Mouse (Mus musculus) liver, postnatal 0 days (tissue): ENCODE measurements at regions not wholly inside any gene's neighbourhood (a gene's known extent, or its start where the extent isn't known, plus 50 kb on each side); places are given as distances from the start of the nearest gene placed in this dataset.

Experiments
- CTCF ChIP-seq: sonication (generic); IDR thresholded peaks from 2 replicates; pipeline ENCODE4 v1.5.1; 2016; ENCODE audit warnings: antibody characterized with exemption, low read depth
- EP300 ChIP-seq: IDR thresholded peaks from 2 replicates; pipeline ENCODE4 v1.6.1; 2016; ENCODE audit warnings: antibody characterized with exemption, low read depth, mild to moderate bottlenecking

DNA sequence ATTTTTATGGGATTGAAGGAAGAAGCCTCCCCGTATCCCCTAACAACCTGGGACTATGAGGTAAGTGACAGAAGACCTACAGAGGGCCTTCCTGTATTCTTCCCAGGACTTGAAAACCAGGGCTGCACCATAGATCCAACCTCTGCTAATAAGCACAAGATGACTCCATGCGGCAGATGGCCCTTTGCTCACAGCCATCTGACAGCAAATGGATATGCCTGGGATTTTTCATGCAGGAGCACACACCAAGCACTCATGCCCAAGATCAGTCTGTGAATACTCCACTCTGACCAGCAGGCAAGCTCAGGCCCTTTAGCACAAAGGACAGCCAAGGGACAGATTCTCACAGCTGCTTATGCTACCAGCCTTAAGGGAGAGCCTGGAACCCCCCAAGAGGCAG, 77.1 kb upstream of the Plxna2 start:
- TF ChIP-seq CTCF: no peak
- TF ChIP-seq EP300: no peak
